Mouse (Mus musculus): Measurements from ENCODE around the gene Cyp1a1.

- TF ChIP-seq CTCF (IDR thresholded peaks at IDR 0.05; ENCODE audit: low read depth) (no peak), EP300 (IDR thresholded peaks at IDR 0.05; ENCODE audit: low read depth) (no peak)
Observed at GRCm38 (mm10) chr9:57671037-57671436, 16.7 kb upstream of the Cyp1a1 start.

Measured in heart, postnatal 0 days (tissue).